Mouse (Mus musculus): Measurements from ENCODE around the gene Fam78b.
A peak's percentile ranks its signal among the peaks of the same experiment; 100 is the strongest.

Fam78b gene

GRCm38 (mm10) chr1:167094589-167095148 lies 93.5 kb downstream of the Fam78b start:
- DNase-seq (ENCODE audit: low spot score in 2 of 2): no peak

DNA sequence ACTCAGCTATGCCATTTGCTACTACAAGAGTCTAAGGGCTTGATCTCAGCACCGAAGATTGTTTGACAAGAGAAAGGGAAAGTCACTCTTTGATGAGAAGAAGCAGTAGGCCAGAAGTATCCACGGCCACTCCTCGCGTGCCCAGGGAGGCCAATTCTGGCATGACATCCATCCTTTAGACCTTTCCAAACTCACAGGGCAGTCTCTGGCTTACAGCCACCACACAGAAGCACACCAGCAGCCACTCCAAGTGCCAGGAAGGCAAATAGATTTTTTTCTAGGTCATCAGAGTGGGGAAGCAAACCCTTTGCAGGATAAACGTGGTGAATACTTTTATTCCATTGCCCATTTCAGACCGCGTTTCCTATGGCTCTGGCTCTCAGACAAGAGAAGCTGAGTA lies 97.5 kb downstream of the Fam78b start:
- DNase-seq (ENCODE audit: low spot score in 2 of 2): no peak

GRCm38 (mm10) chr1:167102046-167102445 lies 100.8 kb downstream of the Fam78b start:
- DNase-seq (ENCODE audit: low spot score in 2 of 2): no peak

DNA sequence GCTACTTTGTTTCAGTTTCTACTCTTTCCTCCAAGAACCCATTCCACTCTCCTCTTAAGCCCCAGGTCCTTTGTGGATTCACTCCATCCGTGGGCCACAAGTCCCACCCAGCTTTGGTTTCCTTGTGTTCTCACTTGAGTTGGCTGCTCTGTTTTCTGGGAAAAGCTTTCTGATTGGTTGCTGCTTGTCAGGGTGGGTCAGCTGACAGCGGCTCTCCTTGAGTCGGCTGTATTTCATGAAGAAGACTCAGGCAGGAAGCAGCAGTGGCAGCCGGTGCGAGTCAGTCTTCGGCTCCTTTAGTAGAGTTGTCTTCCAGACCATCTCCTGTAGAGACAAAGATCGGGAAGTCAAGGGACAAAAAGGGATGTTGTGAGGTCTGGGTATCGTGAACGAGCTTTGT lies 101.3 kb downstream of the Fam78b start:
- DNase-seq (ENCODE audit: low spot score in 2 of 2): no peak

- no peak for DNase-seq (ENCODE audit: low spot score in 2 of 2)
Measured at GRCm38 (mm10) chr1:167104956-167105626, 103.9 kb downstream of the Fam78b start.

DNA sequence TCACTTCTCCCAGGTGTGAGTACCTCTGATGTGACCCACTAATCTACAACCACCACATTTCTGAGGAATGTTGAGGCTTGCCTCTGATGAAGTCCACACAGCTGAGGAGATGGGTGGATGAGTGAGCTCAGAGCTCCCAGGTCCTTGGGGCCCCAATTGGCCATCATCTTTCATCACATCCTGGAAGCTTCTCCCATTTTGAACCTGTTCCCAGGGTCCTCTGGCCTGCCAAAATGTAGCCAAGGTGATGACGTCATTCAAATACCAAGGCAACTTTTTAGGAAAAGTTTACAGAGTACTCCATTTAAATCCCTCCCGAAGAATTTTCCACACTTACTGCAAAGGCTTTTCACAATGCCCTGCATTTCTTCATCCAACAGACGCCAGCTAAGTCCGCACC lies 104.7 kb downstream of the Fam78b start:
- DNase-seq (ENCODE audit: low spot score in 2 of 2): no peak

DNA sequence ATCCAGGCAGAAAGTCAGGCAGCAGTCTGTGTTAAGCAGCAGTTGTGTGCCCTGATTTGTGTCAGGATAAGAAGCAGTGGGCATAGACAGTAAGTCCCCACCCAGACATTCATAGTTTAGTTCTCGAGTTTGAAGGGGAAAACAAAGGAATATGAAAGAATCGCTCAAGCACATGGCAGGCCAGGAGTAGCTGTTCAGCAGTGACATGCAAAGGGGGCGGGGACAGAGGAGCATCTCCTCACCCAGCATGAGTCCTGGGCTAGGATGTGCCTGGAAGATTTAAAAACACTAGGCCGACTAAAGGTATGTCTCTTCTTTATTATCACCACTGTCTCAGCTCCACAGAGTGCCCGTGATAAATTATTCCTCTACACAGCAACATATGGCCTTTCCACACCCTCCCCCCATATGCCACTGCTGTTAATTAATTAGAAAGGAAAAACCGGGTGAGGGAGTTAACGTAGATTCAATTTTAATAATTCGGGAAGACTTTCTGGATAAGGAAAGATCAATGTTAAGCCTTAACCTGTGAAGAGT lies 107.8 kb downstream of the Fam78b start:
- no peak for DNase-seq (ENCODE audit: low spot score in 2 of 2)

GRCm38 (mm10) chr1:167114363-167115050 lies 113.3 kb downstream of the Fam78b start:
- no peak for DNase-seq (ENCODE audit: low spot score in 2 of 2)

DNA sequence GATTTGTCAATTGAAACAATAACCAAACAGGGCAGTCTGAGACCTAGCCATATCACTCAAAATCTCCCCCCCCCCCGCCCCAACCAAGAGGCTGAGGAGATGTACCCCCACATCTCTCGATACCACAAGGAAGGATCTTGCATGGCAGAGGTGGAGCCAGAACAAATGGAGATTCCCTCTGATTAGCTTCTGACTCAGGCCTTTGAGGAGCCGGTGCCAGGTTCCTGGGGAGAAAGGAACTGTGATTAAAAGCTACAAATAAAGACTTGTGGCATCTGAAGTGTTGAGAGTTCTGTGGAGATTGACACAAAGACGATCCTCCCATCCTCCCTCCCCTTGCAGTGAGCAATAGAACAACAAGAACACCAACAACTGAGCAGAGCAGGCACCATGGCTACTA lies 113.9 kb downstream of the Fam78b start:
- DNase-seq (ENCODE audit: low spot score in 2 of 2): no peak

DNA sequence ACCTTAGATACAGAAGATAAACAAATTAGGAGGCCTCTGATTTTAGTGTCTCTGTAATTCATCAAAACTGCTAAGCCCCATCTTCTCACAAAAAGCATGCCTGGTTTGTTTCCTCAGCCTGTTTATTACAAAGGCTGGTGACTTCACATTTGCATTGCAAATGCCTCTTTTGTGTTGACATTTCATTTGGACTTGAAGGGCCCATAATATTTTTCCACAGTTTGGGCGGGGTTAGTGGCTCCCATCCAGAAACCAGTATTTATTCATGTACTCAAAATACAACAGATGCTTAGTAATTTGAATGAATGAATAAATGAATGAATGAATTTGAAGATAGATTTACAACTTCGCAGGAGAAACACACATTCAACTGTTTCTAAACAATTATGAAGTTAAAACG lies 115.5 kb downstream of the Fam78b start:
- no peak for DNase-seq (ENCODE audit: low spot score in 2 of 2)

DNA sequence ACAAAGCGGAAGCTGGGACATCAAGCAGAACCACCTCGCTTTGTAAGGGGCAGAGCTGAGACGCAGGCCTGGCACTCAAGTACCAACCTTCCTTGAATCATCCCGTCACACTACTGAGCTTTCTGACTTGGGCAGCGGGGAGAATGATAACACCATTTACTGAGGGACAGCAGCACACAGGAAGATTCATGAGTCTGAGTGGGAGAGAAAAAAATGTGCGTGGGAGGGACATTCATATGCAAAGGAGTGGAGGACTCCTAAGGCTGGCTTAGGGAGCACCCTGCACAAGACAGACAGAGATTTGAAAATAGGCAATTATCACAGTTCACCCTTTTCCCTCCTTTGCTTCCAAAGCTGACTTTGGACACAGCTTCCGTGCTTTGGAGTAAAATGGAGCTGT lies 117.8 kb downstream of the Fam78b start:
- DNase-seq (ENCODE audit: low spot score in 2 of 2): no peak

DNA sequence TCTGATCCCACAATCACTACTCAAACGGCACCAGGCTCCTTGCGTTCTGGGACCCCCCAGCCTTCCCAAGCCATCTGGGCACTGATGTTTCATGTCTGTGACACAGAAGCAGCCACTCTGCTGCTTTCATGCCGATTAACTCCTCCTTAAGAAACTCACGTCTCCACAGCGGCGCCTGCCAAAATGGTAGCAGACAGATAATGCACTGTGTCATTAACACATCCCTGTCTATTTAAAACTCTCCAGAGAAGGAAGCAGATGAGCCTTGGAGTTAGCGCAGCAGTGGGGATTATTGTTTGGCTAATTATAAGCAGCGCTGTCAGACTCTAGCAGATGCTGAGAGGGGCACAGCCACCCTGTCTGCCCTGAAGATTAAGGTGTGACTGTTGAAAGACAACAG lies 118.2 kb downstream of the Fam78b start:
- DNase-seq (ENCODE audit: low spot score in 2 of 2): peak; percentile 45 to 49

DNA sequence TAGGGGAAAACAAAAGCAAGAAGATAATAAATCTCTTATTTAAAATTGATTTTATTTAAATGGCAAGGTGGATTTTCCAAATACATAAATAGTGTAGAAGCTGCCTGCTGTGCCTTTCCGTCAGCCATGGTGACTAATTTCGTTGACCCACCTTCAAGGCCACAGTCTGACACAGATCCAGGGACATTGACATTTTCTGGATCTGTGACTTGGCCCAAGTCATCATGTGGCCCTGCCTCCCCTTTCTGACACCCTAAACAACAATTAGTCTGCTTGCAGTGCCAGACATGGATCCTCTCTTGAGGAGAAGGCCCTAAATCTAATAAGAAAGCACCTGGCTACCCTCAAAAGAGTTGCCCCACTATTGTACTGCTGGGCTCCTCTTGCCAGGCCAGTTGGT lies 121.2 kb downstream of the Fam78b start:
- DNase-seq (ENCODE audit: low spot score in 2 of 2): no peak

GRCm38 (mm10) chr1:167123551-167123950 lies 122.3 kb downstream of the Fam78b start:
- DNase-seq (ENCODE audit: low spot score in 2 of 2): no peak

DNA sequence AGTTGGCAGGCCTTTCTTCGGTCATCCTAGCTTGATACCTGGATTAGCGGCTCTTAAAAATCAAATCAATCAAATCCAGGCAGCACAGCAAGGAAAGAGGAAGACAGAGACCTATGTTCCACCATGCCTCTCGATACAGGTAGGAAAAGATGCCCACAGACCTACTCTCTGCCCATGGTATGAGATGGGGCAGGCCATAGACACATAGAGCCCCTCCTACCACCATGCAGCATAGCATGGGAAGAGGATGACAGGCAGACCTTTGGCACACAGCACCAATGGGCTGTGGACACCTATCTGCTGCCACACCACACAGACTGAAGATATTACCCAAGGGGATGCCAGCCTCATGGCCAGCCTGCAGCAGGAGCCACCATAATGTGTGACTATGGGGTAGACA lies 124.7 kb downstream of the Fam78b start:
- no peak for DNase-seq (ENCODE audit: low spot score in 2 of 2)

- no peak for DNase-seq (ENCODE audit: low spot score in 2 of 2)
Measured at GRCm38 (mm10) chr1:167126292-167126691, 125.1 kb downstream of the Fam78b start.

DNA sequence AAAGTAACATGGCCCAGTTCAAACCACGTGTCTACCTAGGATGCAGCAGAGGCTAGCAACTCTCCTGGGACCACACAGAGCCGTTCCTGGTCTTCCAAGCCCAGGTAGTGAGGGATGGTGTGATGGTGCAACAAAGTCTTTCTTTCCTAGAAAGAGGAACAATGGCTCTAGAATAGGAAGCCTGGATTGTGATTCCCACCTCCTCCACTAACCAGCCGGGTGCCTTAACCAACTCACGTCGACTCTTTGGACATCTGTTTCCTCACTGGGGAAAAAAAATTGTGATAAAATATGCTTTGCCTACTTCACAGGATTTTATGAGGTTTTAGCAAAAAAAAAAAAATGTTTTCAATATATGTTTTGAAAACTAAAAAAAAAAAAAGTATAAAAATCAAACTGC lies 134.5 kb downstream of the Fam78b start:
- no peak for DNase-seq (ENCODE audit: low spot score in 2 of 2)

Measured in frontal cortex, postnatal 10 days (tissue).